Mouse (Mus musculus) intestine, postnatal 0 days (tissue): ENCODE results near the gene Fignl1. TPM values are rescaled to one million over a fixed set of nuclear protein-coding genes. Genes with fewer than 3 reads are reported as not detected.
A peak's percentile ranks its signal among the peaks of the same experiment; 100 is the strongest.

Experiments used
- ATAC-seq: fragments of 200-750 bp; cut with Nextera tagmentation; 2 replicates; pipeline ENCODE4 v1.8.0; 2017; ENCODE audit warnings: mild to moderate bottlenecking, moderate TSS enrichment, moderate library complexity
- H3K27ac ChIP-seq: fragments of 300-500 bp; sonication (generic); 2 replicates; pipeline ENCODE4 v1.5.1; 2014; ENCODE audit warnings: mild to moderate bottlenecking, low read depth, low read length, moderate library complexity
- H3K27me3 ChIP-seq: fragments of 300-500 bp; sonication (generic); replicated peaks from 2 replicates; pipeline ENCODE4 v1.6.1; 2014; ENCODE audit warnings: low read length, mixed read lengths; ENCODE audit not compliant: control insufficient read depth, insufficient read depth
- H3K36me3 ChIP-seq: fragments of 300-500 bp; sonication (generic); 2 replicates; pipeline ENCODE4 v1.6.1; 2014; ENCODE audit warnings: mild to moderate bottlenecking, moderate library complexity; ENCODE audit not compliant: control insufficient read depth, insufficient read depth
- H3K4me1 ChIP-seq: fragments of 300-500 bp; sonication (generic); replicated peaks from 2 replicates; pipeline ENCODE4 v1.6.1; 2014; ENCODE audit warnings: antibody characterized with exemption, low read length, mixed read lengths; ENCODE audit not compliant: control insufficient read depth, insufficient read depth
- H3K4me2 ChIP-seq: fragments of 300-500 bp; sonication (generic); replicated peaks from 2 replicates; pipeline ENCODE4 v1.6.1; 2014; ENCODE audit warnings: low read depth, mild to moderate bottlenecking, moderate library complexity
- H3K4me3 ChIP-seq: fragments of 300-500 bp; sonication (generic); 2 replicates; pipeline ENCODE4 v1.5.1; 2014; ENCODE audit warnings: low read depth, low read length
- H3K9ac ChIP-seq: fragments of 300-500 bp; sonication (generic); 2 replicates; pipeline ENCODE4 v1.6.1; 2014; ENCODE audit warnings: mild to moderate bottlenecking, low read depth, low read length
- H3K9me3 ChIP-seq: fragments of 300-500 bp; sonication (generic); 2 replicates; pipeline ENCODE4 v1.6.1; 2016; ENCODE audit warnings: mixed run types; ENCODE audit not compliant: control insufficient read depth
- CTCF ChIP-seq: sonication (generic); IDR thresholded peaks from 2 replicates; pipeline ENCODE4 v1.5.1; 2016; ENCODE audit warnings: low read depth, mild to moderate bottlenecking, control low read depth, antibody characterized with exemption, moderate library complexity
- WGBS: fragments of 180-500 bp; shearing (Covaris S2); extraction: QIAGEN DNeasy Blood & Tissue Kit; methylation state at CpG from one replicate; pipeline ENCODE4 v1.1.7; 2014; 5-methylcytosine and 5-hydroxymethylcytosine counted together
- polyA plus RNA-seq: library from polyadenylated mRNA; unstranded; fragments of >200 nt; fragmentation: Nextera tagmentation; extraction: Ambion mirVana; gene quantifications from 2 replicates; pipeline ENCODE4 v1.2.1, GENCODE M21; 2015

Gene Fignl1
- polyA plus RNA-seq, 1 experiment from 2014 or later: 8.1 TPM

GRCm38 (mm10) chr11:11794626-11795025 is 14.1 kb downstream of the Fignl1 start:
- Histone ChIP-seq H3K9ac (no peak overlapping the region), H3K4me1 (no peaks in the 10 kb centered on the region), H3K27me3 (no peaks in the 10 kb centered on the region), H3K9me3 (no peaks in the 10 kb centered on the region), H3K4me3 (no peak overlapping the region), H3K27ac (no peak overlapping the region), H3K36me3 (no peaks in the 10 kb centered on the region), H3K4me2 (no peak overlapping the region)
- peak; percentile 90 for ATAC-seq
- 24% methylated on average over 1 of the region's 1 CpGs for WGBS
- no peak for TF ChIP-seq CTCF

DNA sequence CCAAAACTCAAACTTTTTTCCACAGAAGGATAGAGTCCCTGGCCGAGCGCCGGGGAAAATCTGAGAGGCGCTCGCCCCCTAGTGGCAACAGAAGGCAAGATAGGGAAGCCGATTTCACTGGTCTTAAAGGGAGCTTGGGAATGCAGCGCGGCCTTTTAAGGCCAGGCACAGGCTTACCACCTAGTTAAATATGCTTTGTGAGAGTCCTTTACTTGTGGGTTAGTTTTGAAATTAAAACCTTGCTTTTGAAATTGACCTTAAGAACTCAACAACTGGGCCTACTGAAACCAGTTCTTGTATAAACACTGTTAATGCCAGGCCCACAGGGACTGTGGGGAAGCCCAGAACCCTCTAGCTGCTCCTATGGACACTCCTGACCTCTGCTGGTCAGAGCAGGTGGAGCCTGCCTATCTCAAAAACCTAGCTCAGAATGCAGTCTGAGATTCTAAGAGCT is 20.2 kb downstream of the Fignl1 start:
- no peak overlapping the region for H3K27ac ChIP-seq
- H3K27me3 ChIP-seq: no peaks in the 10 kb centered on the region
- no peaks in the 10 kb centered on the region for H3K9me3 ChIP-seq
- no peak overlapping the region for H3K9ac ChIP-seq
- peak overlapping the region; percentile 9; the same call in 1 of the 2 replicates for H3K4me3 ChIP-seq
- 2% methylated on average over 8 of the region's 8 CpGs for WGBS
- no peaks in the 10 kb centered on the region for H3K4me1 ChIP-seq
- no peaks in the 10 kb centered on the region for H3K36me3 ChIP-seq
- ATAC-seq: peak; percentile 90
- H3K4me2 ChIP-seq: peak overlapping the region; percentile 49
- peak; percentile 73 for TF ChIP-seq CTCF

DNA sequence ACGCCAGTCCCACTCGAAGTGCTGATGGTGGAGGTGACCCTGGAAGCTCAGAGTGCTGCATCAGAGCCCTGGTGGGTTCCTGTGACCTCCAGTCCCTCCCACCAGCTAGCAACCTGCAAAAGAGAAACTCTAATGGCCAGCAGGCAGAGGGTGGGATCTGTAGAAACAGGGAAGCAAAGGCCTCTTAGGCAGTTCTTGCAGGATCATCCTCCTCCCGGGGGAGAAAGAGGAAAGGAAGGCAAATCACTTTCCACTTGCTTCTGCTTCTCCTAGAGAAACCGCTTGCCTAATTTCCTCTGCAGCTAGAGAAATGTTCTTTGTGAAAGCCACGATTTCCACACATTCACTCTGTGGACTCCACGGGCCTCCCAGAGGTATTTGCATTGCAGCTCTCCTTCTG is 23.3 kb downstream of the Fignl1 start:
- TF ChIP-seq CTCF: no peak
- H3K9ac ChIP-seq: no peak overlapping the region
- no peaks in the 10 kb centered on the region for H3K9me3 ChIP-seq

DNA sequence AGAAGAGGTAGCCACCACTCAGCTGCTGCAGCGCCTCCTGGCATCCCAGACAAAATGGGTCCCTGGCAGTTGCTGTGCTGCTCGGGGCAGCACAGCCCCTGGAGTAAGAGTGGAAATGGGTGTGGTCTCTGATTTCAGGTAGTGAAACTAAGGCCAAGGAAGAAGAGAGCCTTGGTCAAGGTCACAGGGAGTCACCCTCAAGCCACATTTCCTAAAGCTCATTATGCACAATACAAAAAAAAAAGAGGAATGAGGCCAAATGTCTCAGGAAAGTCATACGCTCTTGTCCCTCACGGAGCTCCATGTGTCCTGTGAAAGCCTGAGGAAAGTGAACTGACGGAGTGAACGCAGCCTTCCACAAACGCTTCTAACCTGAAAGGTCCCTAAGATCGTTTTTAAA is 27.0 kb downstream of the Fignl1 start:
- no peak overlapping the region for H3K4me3 ChIP-seq
- WGBS: 78% methylated on average over 8 of the region's 8 CpGs
- no peak overlapping the region for H3K27ac ChIP-seq
- no peaks in the 10 kb centered on the region for H3K27me3 ChIP-seq
- no peak overlapping the region for H3K9ac ChIP-seq
- no peaks in the 10 kb centered on the region for H3K4me1 ChIP-seq
- H3K4me2 ChIP-seq: no peak overlapping the region
- ATAC-seq: no peak
- no peaks in the 10 kb centered on the region for H3K36me3 ChIP-seq
- no peak for TF ChIP-seq CTCF
- H3K9me3 ChIP-seq: no peaks in the 10 kb centered on the region

More for the DNA sequence above, 23.3 kb downstream of the Fignl1 start:
- 61% methylated on average over 6 of the region's 6 CpGs for WGBS
- Histone ChIP-seq H3K4me3 (no peak overlapping the region), H3K27ac (no peak overlapping the region), H3K4me1 (no peaks in the 10 kb centered on the region), H3K4me2 (no peak overlapping the region), H3K36me3 (no peaks in the 10 kb centered on the region), H3K27me3 (no peaks in the 10 kb centered on the region)
- no peak for ATAC-seq

- ATAC-seq: no peak
- Histone ChIP-seq H3K27ac (no peak overlapping the region), H3K4me2 (no peak overlapping the region), H3K27me3 (no peaks in the 10 kb centered on the region), H3K36me3 (no peaks in the 10 kb centered on the region), H3K9me3 (no peaks in the 10 kb centered on the region), H3K4me3 (no peak overlapping the region), H3K4me1 (no peaks in the 10 kb centered on the region), H3K9ac (no peak overlapping the region)
- 91% methylated on average over 6 of the region's 6 CpGs for WGBS
- TF ChIP-seq CTCF: no peak
Measured at GRCm38 (mm10) chr11:11778345-11778744, 30.4 kb downstream of the Fignl1 start.

- no peak overlapping the region for H3K4me3 ChIP-seq
- no peak for TF ChIP-seq CTCF
- H3K27me3 ChIP-seq: no peaks in the 10 kb centered on the region
- no peaks in the 10 kb centered on the region for H3K4me1 ChIP-seq
- no peak overlapping the region for H3K9ac ChIP-seq
- no peaks in the 10 kb centered on the region for H3K36me3 ChIP-seq
- no peaks in the 10 kb centered on the region for H3K9me3 ChIP-seq
- no peak overlapping the region for H3K4me2 ChIP-seq
- 80% methylated on average over 2 of the region's 2 CpGs for WGBS
- ATAC-seq: no peak
- no peak overlapping the region for H3K27ac ChIP-seq
Measured at GRCm38 (mm10) chr11:11777796-11778195, 31.0 kb downstream of the Fignl1 start.

DNA sequence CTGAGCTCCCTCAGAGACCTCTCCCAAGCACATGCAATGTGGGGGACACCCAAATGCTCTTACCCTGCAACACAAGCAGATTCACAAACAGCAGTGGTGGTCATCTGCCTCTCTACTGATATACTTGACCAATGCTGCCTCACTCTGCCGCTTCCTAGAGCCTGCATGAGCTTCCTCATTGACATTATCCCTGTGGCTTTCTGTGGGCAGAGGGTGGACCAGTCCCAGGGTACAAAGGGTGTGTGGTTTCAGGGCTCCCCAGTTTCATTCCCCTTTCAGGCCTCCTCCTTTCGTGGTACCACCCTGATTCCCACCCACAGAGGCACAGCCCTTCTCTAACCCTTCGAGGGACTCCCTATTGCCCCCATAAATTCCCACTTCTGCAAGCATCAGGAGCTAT is 31.5 kb downstream of the Fignl1 start:
- WGBS: 53% methylated on average over 3 of the region's 3 CpGs
- Histone ChIP-seq H3K9me3 (no peaks in the 10 kb centered on the region), H3K27ac (no peak overlapping the region), H3K4me3 (no peak overlapping the region), H3K9ac (no peak overlapping the region), H3K4me2 (no peak overlapping the region), H3K4me1 (no peaks in the 10 kb centered on the region), H3K27me3 (no peaks in the 10 kb centered on the region), H3K36me3 (no peaks in the 10 kb centered on the region)
- no peak for ATAC-seq
- no peak for TF ChIP-seq CTCF
